Mouse (Mus musculus): ENCODE data around the gene Osmr. TPM values are rescaled to one million over a fixed set of nuclear protein-coding genes. Genes with fewer than 3 reads are reported as not detected.
"Not testable (repeated sequence)": the region's sequence is repeated elsewhere in the genome, so short reads cannot be mapped to it uniquely, and the experiment has no call there.

The Osmr gene
- total RNA-seq, 2 experiments from 2014 or later = 3.6 to 3.7 TPM

DNA sequence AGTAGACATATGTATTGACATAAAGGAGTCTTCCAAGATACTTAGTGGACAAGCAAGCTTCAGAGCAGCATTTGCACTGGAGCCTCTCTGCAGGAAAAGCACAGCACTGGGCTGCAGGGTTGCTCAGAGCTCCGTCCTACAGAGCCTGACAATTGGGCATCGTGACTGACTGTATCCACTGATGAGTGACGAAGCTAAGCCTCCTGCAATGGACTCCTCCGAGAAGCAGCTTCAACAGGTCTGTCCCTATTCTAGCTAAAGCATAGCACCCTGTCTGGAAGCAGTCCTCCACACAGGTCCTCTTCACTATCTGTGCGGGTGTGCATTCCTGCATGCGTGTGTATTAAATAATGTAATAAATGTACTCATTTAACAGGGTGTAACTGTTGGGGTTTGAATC is 7.9 kb downstream of the Osmr start:
- intact Hi-C loops (cut with DNase I) = no loop called here
- DNase-seq = no peak

DNA sequence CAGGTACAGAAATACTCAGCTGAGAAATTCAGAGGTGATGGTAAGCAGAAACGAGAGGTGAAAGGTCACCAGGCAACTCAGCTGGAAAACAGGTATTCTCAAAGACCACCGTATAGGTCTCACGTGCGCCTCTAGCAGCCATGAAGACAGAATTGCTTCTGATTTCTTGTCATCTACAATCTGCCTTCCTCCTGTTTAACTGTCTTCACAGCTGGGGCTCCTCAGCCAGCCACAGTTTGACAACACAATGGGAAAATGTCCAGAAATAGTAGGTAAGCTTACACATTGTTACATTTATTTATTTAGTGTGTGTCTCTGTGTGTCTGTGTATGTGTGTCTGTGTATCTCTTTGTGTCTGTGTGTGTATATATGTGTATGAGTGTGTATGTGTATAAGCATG is 12.6 kb downstream of the Osmr start:
- intact Hi-C loops (cut with DNase I) = no loop called here
- no peak for DNase-seq

GRCm38 (mm10) chr15:6861617-6862016 is 13.2 kb downstream of the Osmr start:
- intact Hi-C loops (cut with DNase I) = no loop called here
- DNase-seq = no peak

DNA sequence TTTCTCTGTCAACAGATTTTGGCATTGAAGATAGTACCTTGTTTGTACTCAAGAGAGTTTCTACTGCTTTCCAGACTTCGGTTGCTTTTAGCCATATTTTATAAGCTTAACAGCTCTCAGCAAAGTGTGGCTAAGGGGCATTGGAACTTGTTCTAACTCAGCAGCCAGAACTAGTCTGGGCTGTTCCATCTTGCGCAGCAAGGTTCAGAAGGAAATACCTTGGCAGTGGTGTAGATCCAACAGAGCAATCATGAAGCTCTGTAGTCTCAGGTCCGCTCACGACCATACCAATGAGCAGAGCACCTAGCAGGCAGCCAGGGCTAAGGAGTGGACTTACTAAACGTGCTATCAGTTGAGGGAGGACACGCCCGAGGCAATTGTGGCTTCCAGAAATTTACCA is 15.0 kb downstream of the Osmr start:
- intact Hi-C loops (cut with DNase I) = no loop called here
- no peak for DNase-seq

DNA sequence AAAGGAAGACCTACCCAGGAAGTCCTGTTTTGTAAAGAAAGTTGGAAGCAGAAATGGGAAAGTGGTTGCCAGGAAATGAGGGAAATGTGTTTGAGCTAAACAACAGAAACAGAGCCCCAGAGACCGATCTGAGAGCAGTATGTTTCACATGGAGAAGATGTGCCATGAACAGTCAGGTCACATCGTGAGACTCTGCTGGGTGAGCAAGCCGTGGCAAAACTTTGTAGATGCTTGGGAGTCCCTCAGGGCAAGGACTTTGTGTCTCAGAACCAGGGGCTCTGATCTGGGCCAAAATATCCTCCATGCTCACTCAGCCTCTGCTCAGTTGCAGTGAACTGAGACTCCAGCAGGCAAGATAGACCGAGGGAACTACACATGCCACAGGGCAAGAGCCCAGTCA is 15.9 kb downstream of the Osmr start:
- intact Hi-C loops (cut with DNase I) = no loop called here

DNA sequence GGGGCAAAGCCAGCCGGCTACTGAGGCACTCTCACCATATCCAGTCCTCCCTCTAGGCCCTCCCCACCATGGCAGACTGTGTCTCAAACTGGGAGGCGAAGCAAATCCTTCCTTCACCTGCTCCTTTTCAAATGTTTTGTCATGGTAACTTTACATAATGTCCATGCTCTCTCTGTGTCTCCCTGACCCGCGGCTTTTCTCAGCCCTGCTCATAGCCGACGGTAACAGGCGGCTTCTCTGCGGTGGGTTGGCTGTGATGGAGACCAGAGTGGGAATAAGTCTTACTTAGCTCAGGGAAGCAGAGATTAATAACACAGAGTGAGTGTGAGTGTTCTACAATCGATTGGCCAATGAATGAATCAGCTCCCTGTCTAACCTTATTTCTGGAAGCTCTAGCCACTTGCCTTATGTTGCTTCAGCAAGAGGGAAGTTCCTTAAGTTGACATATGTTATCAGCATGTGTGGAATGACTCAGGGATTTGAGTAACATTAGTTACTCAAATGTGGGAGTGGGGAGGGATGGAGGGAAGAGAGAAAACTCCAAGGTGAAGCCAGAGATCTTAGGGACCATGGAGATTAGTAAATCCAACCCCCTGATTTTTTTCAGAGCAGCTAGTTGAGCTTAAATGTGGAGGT is 17.4 kb downstream of the Osmr start:
- DNase-seq = no peak
- intact Hi-C loops (cut with DNase I) = no loop called here

More for the DNA sequence above, 15.9 kb downstream of the Osmr start:
- no peak for DNase-seq

GRCm38 (mm10) chr15:6849851-6850250 is 24.9 kb downstream of the Osmr start:
- DNase-seq = no peak
- intact Hi-C loops (cut with DNase I) = no loop called here

DNA sequence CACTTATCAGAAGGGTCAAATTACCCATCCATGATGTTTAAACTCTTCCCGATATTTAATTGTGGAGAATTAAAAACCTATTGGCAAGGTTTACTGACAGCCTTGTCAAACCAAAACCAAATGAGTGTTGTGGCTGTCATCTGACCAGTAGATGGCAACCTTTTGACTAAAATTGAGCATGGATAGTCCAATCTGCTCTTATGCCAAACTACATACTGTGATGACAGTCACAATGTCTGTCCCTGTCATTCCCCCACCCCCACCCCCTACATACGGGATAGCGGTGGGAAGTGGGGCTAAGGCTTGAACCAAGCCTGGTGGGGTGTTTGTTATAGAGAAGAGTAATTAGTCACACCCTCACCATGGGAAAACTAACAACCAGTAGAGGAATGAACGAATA is 34.6 kb downstream of the Osmr start:
- intact Hi-C loops (cut with DNase I) = no loop called here
- DNase-seq = peak; percentile 2

DNA sequence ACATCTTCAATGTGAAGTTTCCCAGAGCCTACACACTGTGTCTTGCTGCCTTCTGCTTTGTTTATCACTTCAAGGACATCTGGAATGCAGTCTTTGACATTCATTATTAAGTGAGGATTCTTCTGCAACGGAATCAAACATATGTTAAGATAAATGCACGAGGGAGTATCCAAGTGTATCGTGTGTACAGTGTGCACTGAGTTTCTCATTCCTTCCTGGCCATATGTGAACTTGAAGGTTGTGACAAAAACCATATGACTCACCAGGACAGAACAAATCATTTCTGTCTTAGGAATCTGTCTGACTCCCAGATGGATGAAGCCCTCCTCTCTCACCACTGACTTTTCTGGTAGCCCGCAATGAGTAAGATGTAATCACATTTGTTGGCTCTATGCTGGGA is 59.0 kb downstream of the Osmr start:
- intact Hi-C loops (cut with DNase I) = no loop called here
- no peak for DNase-seq

DNA sequence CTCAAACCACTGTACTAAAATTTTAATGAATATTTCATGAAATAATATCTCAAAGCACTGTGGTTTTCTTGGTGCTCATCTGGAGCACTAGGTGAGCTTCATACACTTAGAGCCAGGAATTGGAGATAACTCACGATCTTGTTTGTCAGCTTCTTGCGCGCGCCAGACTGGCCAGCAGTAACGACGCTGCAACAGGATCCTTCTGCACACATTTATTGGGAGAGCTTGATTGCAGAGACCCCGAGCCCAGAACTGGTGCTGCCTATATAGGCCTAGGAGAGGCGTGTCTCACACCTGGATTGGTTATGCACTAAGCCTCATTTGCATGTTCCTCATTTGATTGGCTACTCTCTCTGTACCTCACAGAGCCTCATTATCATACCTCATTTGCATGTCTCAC is 73.6 kb downstream of the Osmr start:
- intact Hi-C loops (cut with DNase I) = not testable (repeated sequence)

GRCm38 (mm10) chr15:6792846-6793245 is 81.9 kb downstream of the Osmr start:
- intact Hi-C loops (cut with DNase I) = no loop called here
- no peak for DNase-seq

More for the DNA sequence above, 73.6 kb downstream of the Osmr start:
- DNase-seq = not testable (repeated sequence)

DNA sequence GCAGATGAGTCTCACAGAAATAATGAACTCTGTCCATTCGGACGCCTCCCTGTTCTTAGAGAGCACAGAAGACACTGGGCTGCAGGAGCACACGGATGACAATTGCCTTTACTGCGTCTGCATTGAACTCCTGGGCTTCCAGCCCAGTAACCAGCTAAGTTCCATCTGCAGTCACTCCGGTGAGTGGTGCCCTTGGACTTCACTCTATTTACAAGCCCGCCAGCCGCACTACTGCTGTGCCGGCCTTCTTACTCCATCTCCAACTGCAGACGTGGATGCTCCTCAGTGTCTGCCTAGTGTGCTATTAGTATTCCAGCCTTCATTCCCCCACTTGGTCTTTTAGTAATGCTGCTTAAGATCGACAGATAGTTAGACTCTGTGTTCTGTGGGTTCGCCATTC is 83.1 kb downstream of the Osmr start:
- intact Hi-C loops (cut with DNase I) = no loop called here
- no peak for DNase-seq

DNA sequence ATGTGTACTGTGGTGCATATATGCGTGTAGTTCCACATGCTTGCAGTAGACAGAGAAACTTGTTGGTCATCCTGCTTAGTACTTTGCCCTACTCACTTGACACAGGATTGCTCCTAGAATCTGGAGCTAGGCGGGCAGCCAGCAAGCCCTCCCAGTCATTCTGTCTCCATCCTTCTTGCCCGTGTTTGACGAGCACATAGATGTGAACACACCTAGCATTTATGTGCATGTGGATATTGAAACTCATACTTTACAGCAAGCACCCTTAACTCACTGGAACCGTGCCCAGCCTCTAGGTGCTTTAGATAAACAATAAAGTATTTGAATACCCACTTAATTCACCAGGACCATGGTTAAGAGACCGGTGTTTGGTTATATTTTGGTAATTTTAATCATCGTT is 84.8 kb downstream of the Osmr start:
- intact Hi-C loops (cut with DNase I) = no loop called here

DNA sequence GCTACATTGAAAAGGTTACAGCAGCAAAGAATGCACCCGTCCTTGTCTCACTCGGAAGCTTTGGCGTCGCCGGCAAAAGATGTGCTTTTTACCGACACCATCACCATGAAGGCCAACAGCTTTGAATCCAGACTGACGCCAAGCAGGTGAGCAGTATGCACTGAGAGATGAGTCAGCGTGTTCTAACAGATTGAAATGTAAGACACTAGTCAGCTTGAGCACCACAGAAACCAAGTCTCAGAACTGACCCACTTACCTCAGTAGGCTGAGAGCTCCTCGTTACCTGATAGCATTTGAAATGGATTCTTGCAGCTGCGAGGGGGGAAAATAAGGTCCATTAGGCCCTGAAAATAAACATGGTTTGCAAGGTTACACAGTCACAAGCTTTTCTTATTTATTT is 87.5 kb downstream of the Osmr start:
- intact Hi-C loops (cut with DNase I) = no loop called here
- no peak for DNase-seq

More for the DNA sequence above, 84.8 kb downstream of the Osmr start:
- no peak for DNase-seq

GRCm38 (mm10) chr15:6786212-6786611 is 88.6 kb downstream of the Osmr start:
- DNase-seq = no peak
- intact Hi-C loops (cut with DNase I) = no loop called here

- no peak for DNase-seq
- intact Hi-C loops (cut with DNase I) = no loop called here
These were observed 102.5 kb downstream of the Osmr start for GRCm38 (mm10) chr15:6772265-6772664.

Other genes with a start within 250 kb of the Osmr start
- gene Rictor, start 166.6 kb downstream of the Osmr start, total RNA-seq (2021) = 10 to 100 TPM; 38.4 to 39.9 TPM
- 10 to 100 TPM; 27.4 to 28.0 TPM for gene Lifr, start 215.6 kb upstream of the Osmr start, total RNA-seq (2021)

Measured in left cerebral cortex, postnatal 4 days (tissue).